Mouse (Mus musculus): ENCODE measurements around the gene Hyal2.

Hyal2 gene

DNA sequence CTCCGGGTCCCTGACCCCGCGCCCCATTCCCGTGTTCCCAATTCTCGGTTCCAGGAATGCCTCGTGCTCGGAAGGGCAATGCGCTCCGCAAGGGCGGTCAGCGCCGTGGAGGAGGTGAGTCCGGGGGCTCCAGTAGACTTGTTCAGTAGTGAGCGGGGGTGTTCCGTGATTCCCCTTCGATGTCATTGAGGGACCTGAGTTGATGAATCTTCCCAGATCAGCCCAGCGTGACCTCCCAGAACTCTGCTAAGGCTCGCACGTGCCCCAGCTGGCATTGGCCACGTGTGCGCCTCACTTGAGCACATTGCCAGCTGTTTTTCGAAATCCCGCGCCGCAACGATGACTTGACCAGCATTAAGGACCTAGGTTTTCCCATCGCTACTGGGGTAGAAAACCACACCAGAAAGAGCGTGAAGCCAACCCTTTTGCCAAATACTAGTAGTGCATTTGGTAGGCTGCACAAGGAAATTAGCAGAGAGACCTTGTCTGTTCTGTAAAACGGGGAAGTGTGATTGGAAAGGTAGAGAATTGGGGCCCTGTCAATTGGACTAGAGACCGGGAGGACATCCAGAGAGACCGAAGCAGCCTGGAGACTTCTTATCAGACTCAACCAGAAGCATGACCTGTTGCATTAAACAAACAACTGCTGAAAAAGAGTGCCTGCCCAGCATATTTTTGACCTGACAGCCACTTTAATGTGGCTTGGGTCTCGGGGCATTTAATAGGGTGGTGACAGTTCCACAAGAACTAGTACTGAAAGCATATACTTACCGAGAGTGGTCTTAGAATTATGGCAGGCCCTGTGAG, 20.3 kb downstream of the Hyal2 start:
- intact Hi-C loops (cut with DNase I) = no loop called here

DNA sequence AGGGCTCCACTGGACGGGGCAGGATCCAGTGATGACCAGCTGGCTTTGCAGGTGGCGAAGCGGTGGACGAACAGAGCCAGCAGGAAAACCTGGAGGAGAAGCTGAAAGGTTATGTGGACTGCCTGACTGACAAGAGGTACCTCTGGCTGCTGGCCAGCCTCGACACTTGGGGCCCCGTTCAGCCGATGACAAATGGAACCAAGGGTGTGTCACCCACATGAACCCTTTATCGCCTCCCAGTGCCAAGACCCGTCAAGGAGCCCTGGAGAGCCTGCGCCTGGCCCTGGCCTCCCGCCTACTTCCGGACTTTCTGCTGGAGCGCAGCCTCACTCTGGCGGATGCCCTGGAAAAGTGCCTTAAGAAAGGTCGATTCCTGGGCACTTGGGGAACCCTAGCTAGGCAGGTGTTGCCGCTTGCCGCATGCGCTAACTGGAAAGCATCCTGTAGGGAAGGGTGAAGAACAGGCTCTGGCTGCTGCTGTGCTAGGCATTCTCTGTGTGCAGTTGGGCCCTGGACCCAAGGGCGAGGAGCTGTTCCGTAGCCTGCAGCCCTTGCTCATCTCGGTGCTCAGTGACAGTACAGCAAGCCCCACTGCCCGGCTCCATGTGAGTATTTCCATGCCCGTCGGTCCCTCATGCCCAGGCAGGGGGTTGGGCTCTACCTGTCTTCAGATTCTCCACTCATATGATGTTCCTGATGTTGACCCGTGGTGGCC, 22.5 kb downstream of the Hyal2 start:
- intact Hi-C loops (cut with DNase I) = no loop called here

DNA sequence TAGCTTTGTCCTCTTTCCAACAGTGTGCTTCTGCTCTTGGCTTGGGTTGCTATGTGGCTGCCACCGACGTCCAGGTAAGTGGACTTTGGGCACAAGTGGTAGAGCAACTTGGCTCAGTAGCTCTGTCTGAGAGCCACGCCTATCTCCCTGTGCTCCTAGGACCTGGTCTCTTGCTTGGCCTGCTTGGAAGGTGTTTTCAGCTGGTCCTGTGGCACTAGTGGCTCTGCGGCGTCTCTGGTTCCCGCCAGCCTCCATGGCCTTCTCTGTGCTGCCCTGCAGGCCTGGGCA, 23.0 kb downstream of the Hyal2 start:
- intact Hi-C loops (cut with DNase I) = no loop called here

DNA sequence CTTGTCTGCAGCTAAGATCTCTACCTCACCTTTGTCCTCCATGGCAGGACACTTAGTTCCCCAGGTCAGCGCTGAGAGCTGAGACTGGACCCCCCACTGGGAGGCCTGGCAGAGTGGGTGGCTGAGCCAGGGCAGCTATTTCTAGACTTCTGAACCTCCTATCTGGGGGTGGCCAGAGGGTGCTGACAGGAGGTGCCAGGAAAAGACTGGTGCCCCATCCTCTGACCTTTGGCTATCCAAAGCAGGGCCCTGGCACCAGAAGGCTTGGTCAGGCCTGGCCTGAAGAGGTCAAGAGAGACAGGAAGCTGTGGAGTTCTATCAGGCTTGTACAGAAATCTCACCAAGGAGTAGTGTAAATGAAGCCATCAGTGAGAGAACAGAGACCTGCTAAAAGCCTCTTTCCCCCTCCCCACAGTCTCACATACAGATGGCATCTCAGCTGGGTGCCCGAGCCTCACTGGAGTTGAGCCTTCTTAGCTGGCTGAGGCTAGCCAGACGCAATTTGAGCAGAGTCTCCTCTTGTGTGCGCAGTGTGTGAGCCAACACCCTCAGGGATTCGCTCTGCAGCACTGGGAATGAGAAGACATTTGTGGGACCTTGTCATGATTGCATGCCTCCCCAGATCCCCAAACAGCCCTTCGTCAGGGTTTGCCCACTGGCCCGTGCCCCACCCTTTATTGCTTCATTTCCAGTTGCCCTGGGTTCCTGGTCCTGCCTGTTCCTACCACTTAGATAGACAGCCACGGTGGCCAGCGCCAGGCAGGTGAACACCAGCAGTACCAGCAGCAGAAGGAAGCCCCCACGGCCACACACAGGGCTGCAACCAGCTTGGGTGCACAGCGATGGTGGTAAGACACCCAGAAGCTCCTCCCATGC, 25.6 kb downstream of the Hyal2 start:
- intact Hi-C loops (cut with DNase I) = no loop called here

DNA sequence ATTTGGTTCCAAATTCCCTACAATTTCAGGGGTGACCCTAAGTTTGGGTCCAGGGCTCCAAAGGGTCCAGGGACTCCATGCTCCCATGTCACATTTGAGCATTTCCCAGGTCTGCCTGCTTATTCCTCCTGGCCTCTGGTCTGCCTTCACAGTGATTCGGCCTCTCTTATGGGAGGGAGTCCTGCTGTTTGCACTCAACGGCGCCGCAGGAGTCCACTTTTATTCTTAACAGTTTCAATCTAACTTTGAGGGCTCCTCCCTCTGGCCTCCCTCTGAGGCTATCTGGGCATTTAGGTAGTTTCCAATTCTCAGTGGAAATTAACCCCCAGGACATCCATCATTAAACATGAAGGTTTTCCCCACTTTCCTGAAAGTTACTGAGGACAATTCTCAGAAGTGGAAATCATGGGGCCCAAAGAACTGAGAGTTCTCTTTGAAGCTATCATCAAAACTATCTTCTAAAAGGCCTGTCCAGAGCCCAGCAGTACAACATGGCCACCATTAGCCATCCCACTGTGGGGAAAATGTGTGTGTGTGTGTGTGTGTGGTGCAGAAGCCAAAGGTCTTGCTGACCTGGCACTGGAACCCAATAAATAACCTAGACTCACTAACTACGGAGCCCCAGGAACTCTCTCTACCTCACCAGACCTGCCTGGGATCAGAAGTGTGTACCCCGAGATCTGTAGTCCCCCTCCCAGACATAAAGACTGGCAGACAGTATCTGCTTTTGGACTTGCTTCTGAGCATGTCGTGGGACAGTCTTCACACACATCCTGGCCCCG, 26.7 kb downstream of the Hyal2 start:
- intact Hi-C loops (cut with DNase I) = no loop called here

DNA sequence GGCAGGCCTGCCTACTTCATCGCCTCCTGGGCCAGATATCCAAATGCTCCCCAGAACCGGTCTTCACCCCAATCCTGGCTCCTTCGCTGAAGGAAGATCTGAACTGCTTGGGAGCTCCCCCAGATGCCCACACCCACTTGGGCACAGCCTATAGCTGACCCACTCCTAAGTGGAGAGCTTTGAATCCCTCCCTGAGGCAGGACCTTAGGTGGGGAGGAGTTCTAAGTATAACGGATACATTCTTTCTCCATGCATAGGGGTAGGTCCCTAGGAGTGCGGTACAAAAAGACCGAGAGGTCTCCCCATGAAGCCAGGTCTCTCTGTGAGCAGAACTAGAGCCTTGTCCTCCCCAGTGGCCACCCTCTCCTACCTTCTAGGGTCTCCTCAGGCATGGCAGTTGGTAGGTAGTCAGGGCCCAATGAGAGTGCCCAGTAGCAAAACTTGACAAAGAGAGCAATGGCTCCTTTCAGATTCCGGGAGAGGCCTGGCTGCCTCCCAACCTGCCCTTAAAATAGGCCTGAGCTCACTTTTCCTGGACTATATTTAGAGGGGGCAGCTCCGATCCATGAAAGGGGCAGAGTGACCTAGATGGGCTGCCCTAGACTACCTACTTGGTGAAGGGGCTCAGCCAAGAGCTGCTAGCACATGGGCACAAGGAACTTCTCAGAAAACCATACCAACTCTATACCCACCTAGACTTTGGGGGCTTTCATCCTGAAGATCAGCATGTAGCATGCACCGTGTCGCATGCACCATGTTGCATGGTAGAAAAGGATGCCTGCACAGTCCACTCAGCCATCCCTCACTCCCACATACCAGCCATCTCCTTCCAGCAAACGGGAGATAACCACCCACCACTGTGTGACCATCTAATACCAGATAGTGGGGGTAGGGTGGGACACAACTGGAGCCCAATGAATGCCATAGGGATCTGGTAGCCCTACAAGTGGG, 29.1 kb downstream of the Hyal2 start:
- intact Hi-C loops (cut with DNase I) = no loop called here

DNA sequence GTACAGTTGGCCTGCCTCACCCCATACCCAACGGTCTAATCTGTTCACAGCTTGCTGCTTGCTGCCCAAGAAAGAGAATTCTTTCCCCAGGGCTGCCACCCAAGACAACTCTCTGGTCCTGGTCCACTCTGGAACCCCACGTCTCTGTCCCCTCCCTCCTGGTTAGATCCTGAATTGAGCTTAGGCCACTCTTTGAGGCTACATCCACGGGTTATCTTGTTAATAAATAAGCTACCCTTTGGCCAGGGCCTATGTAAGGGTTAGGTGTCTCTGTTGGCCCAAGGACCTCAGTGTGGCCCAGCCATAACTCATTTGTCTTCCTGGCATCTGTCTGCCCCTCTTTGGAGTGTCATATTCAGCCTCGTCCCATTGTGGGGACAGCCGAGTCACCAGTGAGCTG, 30.6 kb downstream of the Hyal2 start:
- intact Hi-C loops (cut with DNase I) = no loop called here

DNA sequence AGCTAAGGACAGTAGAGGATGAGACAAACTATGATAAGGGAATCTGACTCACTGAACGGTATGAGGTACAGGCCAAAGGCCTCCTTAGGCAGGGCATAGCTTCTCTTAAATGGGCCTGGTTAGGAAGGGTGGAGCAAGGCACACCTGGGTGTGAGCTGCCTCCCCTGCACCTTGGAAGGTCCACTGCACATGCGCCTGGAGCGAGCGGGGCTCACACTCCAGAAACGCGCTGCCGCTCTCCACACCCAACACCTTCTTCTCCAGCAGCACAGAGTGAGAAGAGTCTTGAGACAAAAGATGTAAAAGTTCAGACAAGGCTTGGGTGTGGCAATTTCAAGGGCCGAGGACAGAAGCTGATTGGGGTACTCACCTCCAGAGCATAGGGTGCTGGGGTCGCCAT, 31.7 kb downstream of the Hyal2 start:
- intact Hi-C loops (cut with DNase I) = no loop called here

DNA sequence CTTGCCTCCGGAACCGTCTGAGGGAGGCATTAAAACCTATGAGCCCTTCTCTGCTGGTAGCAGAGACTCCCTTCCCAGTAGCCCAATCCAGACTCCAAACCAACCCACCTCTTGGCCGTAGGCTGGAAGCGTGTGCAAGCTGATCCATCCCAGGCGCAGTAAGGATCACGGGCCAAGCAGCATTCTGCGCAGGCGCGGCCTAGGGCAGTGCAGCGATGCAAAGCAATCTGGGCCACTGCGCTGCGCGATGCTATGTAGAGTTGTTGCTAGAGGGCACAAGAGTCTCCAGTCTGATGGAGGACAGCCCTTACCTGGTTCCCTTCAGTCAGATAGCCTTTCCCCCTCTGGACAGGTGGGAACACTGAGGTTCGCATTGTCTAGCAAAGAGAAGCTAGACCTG, 32.1 kb downstream of the Hyal2 start:
- intact Hi-C loops (cut with DNase I) = no loop called here

DNA sequence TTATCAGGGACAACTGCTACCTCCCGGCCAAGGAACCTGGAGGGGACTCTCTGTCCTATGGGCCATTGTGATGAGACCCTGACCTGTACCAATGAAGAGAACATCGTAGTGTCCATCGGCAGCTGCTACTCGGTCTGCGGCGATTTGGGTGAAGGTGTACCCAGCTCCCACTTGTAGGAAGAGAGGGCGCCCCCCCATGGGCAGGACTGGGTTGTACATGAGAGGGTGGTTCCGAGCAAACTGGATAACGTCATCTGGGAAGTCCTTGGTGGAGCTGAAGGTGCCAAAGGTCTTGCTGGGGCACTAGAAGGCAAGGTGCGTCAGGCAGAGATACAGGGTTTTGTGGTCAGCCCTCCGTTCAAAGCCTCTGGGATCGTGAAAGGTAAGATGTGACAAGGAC, 33.0 kb downstream of the Hyal2 start:
- intact Hi-C loops (cut with DNase I) = no loop called here

DNA sequence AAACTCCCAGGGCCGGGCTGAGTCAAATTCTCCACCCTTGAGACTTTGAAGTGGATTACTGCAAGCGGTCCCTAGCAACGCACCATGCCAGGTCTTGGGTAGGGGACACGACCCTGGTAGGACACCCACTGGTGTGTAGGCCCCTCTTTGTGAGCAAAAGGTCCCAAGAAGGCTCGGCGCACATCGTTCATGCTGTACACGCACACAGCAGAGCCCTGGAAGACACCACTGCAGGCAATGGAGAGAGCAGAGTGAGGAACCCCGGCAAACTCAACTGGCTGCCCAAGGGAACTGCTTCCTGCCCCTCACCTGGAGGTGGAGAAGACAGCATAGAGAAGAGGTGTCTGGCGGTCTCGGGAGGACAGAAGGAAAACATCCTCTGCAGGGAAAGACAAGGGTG, 33.5 kb downstream of the Hyal2 start:
- intact Hi-C loops (cut with DNase I) = no loop called here

DNA sequence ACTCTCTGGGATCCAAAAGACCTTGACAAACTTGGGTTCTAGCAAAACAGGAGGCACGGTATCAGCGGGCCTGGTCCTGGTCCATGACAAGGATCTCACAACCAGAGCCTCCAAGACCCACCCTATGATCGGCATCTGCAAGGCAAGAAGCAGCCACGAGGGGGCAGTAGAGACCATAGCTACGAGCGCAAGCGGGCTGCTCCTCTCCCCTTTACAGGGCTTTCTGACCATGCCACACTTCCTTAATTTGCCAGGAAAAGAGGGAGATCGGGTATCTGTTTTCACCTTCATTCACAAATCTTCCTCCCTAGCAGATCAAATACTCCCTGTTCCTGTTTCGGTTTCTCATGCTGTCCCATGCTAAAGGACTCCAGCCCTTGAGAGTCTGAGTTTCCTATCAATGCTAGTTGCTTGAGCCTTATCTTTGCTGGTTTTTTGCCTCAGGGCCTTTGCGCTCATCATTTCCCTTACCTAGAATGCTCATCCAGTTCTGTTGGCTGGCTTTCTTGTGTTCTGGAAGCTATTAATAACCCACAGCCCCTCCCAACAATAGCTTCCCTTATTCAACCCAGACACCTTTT, 34.4 kb downstream of the Hyal2 start:
- intact Hi-C loops (cut with DNase I) = loop anchor here (1.0 to 2.0 kb wide), 2 partner anchors 43 to 75 kb away; no protein-coding TSS in a partner anchor

DNA sequence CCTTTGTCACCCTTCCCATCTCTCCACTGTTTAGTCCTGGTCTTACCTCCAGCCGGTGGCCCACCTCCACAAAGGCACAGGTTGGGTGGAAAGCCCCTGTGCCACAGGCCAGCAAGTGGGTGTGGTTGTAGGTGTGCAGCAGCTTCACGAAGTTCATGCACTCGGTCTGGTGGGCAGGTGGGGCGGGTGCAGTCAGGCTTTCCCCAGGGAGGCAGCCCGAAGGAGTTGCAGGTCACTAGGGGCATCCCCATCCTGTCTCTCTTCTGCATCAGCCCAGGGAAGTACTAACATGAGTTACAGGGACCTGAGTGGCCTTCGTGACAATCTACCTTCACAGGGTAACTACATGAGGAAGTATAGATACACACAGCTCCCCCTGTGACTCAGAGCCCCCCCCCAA, 35.5 kb downstream of the Hyal2 start:
- intact Hi-C loops (cut with DNase I) = loop anchor here (2.0 kb wide), 1 partner anchor 74 kb away; no protein-coding TSS in a partner anchor

DNA sequence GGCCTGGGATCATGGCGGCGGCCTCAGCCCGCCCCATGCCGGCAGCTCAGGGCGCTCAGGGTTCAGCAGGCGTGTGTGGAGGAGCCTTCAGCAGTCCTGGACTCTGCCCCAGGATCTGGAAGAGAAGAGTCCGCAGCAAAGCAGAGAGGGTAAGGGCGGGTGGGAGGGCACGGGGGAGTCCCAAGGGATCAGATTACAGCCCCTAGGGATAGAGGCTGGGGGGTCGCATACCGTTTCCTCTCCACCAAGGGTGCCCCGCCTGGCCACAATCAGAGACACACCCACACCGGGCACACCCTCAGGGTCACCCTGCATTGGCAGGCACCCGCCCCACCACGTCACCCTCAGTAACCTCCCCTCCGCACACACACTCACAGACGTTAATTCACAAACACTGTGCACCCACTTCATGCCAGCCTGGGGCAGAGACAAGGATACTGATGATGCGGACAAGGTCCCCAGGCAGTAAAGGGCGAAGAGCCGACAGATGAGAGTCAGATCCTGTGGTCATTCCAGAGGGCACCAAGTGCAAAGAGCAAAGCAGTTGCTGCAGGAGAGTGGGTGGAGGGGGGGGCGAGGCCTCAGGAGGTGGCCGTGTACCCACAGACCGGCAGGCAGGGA, 37.4 kb downstream of the Hyal2 start:
- intact Hi-C loops (cut with DNase I) = no loop called here

DNA sequence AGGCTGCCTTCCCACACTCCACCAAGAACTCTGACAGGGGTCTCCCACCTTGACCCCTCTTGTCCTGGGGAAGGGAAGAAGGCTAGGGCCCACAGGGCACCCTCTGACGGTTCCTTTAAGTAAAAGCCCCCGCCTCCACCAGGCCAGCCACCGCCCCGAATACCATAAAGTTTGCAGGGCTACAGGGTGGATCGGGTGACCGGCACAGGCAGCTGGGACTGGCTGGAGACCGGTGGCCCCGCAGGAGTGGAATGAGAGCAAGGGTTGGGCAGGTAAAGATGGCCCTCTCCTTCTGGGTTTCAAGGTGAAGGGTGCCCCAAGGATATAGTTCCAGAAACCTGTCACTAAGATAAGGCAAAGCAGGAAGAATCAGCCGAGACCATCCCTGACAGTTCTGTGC, 38.8 kb downstream of the Hyal2 start:
- intact Hi-C loops (cut with DNase I) = no loop called here

DNA sequence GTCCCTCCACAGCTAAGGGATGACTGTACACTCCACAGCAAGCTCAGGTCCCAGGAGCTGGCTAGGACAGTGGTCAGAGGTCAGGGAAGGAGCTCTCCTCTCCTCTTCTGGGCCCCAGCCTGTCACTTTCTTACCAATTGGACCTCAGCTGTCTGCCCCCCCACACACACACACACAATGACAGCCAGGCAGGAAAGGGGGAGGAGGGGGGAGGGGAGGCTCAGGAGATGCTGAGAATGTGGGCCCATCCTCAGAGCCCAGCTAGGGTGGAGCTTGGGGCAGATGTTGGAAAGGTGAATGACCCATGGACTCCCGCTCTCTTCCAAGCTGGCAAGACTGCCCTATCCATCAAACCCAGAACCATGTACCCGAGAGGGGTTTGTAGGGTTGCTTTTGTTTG, 39.3 kb downstream of the Hyal2 start:
- intact Hi-C loops (cut with DNase I) = no loop called here

DNA sequence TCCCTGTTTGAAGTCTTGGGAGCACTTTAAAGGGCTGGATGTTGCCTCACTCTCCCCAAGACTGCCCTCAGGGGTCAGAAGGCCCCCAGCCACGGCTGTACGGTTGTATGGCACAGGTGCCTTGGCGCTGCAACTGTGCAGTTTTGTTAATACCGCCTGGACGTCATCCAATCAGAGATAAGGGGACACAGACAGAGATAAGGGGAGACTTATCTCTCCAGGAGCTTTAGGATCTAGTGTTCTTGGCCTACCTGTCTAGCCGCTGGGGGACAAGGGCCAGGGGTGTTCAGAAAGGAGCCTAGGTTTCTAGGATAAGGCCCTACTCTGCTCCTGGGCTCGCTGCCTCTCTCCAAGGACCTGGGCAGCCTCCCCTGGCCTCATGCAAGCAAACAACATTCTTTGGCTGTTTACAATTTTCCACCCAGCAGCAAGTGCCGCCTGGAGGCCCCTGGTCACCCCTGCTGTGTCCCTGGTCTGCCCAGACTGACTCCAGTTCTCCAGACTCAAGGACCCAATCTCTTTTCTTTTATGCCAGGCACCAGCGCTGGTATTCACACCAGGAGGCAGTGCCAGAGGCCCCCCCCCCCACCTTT, 40.0 kb downstream of the Hyal2 start:
- intact Hi-C loops (cut with DNase I) = no loop called here

DNA sequence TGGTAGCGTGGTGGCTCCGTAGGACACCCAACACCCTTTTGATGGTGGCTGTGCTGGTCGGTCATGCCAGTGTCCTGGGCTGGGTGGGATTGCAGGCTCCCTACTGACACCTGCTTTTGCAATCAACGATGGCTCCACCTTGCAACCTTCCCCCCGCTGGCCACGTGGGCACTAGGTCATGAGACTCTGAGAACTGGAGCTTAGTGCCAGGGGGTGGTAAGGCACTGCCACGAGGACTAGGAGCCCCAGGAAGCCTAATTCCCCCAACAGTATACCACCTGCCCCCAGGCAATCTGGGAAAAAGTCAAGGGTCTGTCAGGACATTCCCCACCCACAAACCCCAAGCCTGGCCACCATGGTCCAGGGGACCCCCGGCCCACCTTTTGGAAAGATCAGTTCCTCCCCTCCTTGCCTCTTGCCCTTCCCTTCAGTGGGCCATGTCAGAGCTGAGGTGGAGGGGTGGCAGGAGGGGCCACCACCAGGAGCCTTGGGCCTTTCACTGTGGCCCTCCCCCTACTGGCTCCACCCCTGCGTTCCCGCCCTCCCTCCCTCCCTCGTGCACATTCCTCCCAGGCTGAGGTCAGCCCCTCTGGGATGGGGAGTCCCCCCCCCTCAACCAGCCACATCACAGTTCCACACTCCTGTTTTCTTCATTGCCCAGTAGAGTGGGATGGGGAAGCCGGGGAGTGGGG, 41.1 kb downstream of the Hyal2 start, which contains the start of gene Sema3b:
Gene Sema3b (minus strand): TSS at position 489 of the 692 bp plus-strand sequence.
- intact Hi-C loops (cut with DNase I) = no loop called here

Data from adrenal gland (tissue).